Mouse (Mus musculus): ENCODE data around the gene Actrt3.
A peak's percentile ranks its signal among the peaks of the same experiment; 100 is the strongest.

Gene Actrt3

DNA sequence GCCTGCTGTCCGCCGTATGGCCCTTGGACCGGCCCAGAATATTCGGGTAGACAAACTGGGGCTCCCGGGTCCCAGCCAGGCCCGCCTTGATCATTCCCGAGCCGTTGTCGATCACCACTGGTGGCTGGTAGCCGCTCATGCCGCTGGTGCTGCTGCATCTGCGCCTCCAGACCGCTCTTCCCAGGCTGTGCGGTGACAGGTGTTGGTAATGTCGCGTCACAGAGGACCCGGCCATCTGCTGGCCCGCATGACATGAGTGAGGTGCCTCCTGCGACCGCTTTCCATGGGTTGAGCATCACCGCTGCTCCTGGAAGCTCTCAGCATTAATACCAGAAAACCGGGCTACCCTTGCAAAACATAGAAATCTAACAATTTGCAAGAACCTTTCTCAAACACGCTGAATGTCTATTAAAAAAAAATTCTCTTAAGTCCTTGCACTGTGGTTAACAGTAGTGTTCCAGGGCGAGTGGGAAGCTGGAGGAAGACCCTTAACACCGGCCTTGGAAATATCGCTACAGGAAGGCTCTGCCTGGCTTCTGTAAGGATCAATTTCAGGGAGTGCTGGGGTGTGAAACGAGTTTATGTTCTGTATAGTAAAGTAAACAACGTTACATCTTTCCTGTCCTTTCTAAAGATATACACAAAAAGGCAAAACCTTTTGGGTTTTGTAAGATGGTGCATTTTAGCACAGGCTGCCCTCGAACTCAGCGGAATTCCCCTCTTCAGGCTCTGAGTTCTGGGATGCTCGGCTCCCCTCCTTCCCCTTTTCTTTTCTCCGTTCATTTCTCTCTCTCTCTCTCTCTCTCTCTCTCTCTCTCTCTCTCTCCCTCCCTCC lies at the start of gene Actrt3:
Gene Actrt3, minus strand, starts transcription at position 229 of the 835 bp plus-strand sequence.
- DNase-seq (ENCODE audit: low read depth in 2 of 2, low spot score in 2 of 2), result peak; percentile 43 to 50

DNA sequence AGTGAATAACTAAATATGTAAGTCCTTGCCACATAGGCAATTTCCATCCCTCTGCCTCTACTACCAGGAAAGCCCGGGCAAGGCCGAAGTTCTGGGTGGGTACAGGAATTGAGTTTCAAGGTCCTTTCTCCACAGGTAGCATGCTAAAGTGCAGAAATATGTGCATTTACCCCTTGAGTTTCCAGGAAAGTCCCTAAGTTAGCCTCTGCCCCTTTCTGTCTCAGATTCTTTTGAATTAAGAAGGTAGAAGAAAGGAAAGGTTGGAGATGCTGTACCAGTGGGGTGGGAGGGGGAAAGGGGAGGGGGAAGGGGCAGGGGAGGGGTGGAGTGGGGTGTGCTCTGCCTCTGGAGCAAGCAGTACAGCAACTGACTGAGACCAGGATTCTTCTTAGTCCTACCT lies 48.7 kb upstream of the Actrt3 start:
- DNase-seq (ENCODE audit: low read depth in 2 of 2, low spot score in 2 of 2), result no peak

DNA sequence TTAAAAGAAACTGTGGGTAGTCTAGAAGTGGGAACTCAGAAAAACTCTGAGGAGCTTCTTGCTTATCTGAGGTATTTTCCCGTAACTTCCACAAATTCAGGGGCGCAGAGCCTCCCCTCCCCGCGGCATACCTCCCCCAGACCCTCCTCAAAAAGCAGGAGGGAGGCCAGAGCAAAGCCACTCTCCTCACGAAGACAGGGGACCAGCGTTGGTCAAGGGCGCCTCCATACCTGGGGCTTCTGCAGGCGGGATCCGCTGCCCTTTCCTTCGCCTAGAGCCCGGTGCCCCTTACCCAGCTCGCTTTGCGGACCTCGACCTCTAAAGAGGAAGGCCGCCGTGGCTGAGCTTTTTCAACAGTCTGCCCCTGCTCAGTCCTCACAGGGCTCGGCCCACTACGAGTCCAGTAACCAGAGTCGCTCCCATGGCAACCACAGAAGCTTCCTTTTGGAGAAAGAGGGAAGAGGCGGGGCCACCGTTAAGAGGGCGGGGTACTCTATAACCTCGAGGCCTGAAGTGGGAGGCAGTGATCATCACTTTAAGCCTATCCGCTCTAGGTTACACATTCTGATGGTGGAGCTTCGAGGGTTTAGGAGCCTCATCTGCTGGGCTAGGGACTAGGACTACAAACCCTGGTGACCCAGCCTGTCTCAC lies 47.8 kb upstream of the Actrt3 start, which contains the start of gene Lrrc34:
Gene Lrrc34, minus strand, starts transcription at position 430 of the 651 bp plus-strand sequence.
- DNase-seq (ENCODE audit: low read depth in 2 of 2, low spot score in 2 of 2), result no peak

DNA sequence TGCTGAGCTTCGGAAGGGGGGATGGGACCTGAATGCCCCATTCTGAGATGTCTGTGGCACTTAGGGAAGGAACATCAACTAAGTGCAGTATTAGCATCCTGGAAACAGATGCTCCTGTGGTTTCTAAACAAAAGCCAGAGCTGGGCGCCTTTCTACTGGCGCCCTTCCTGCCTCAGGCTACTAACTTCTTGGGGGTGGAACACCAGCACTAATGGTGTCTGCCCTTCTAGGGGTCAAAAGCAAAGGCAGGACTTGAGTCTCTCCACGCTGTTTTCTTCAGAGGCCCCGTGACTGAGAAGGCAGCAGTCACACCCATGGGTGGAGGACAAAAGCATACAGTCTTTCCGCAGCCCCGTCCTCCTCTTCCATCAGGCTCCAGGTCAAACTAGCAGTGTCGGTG lies 47.0 kb upstream of the Actrt3 start:
- no peak for DNase-seq (ENCODE audit: low read depth in 2 of 2, low spot score in 2 of 2)

DNA sequence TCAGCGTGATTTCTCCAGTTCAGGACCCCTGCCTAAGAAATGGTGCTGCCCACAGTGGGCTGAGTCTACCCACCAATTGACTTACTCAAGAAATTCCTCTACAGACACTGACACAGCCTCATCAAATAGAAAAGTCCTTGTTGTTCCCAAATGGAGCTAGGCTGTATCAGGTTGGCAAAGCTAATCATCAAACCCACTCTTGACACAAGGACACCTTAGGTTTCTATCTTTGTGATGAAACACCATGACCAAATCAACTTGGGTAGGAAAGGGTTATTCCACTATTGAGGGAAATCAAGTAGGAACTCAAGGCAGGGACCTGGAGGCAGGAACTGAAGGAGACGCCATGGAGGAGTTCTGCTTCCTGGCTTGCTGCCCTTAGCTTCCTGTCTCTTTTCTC lies 44.5 kb upstream of the Actrt3 start, which contains the start of gene Lrriq4:
Gene Lrriq4, plus strand, starts transcription at position 301 of the 400 bp plus-strand sequence.
- DNase-seq (ENCODE audit: low read depth in 2 of 2, low spot score in 2 of 2), result no peak

DNA sequence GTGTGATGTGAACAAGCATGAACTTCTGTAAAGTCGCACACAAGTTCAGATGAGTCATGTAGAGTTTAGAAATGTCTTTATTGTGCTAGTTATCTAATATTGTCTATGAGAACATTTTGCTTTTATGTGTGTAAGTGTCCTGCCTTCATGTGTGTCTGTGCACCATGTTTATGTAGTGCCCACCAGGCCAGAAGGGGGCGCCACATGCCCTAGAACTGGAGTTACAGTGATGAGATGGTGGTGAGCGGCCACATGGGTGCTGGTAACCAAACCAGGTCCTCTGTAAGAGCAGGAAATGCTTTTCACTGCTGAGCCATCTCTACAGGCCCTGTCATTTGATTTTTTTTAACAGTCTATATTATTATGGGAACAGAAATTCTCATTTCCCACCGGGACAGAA lies 35.9 kb upstream of the Actrt3 start:
- DNase-seq (ENCODE audit: low read depth in 2 of 2, low spot score in 2 of 2), result no peak

DNA sequence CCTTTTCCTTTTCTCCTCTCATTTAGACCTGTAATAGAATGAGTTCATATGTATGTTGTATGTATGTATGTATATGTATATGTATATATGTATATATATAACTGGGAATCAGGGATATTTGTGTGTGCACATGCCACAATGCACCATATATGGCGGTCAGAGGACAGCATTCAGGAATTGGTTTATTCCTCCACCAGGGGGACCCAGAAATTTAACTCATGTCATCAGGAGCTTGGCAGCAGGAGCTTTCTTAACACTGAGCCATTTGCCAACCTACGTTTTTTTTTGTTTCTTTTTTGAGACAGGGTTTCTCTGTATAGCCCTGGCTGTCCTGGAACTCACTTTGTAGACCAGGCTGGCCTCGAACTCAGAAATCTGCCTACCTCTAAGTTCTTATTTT lies 33.9 kb upstream of the Actrt3 start:
- no peak for DNase-seq (ENCODE audit: low read depth in 2 of 2, low spot score in 2 of 2)

DNA sequence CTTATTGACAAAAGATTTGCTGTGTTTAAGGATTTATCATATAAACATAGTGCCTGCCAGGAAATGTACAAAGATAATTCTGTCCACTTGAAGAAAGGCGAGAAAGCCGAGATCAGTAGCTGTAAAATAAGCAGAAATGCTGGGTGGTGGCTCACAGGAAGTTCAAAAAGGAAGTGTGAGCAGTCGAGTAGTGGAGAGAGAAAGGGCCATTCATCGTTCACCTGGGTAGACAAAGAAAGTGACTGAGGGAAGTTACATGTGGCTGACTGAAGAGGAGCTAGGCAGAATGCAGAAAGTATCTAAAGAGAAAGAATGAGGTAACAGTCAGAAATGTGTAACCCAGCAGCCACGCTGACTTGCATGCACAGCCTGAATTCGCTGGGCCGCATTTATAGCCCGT lies 20.4 kb upstream of the Actrt3 start:
- no peak for DNase-seq (ENCODE audit: low read depth in 2 of 2, low spot score in 2 of 2)

DNA sequence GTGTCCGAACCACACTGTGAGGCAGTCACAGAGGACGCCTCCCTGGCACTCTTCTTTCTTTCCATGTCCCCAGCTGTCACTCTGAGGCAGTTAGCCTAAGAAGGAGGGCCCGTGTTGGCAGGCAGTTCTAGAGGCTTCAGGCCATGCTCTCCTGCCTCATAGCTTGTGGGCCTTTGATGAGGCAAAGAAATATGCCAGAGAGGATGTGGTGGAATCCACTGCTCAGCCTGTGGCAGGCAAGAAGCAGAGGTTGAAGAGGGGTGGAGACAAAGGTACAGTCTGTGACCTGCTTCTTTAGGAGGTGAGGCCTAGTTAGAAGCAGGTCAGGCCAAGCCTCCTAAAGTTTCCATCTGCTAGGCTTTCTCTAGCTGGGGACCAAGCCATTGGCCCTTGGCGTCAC lies 11.2 kb upstream of the Actrt3 start:
- DNase-seq (ENCODE audit: low read depth in 2 of 2, low spot score in 2 of 2), result peak; percentile 51 to 52

DNA sequence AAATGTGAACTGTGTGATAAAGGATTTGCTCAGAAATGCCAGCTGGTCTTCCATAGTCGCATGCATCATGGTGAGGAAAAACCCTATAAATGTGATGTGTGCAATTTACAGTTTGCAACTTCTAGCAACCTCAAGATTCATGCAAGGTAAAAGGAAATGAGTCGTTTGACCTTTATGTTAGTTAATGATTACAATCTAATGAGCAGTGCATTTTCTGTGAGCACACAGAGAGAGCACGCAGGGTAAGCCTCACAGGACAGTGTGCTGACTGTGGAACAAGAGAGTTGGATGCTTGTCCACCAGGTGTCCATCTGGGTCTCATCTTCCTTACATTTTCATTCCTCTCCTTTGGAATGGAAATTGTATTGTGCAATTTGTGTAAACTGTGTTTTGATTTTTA lies 9.3 kb upstream of the Actrt3 start:
- no peak for DNase-seq (ENCODE audit: low read depth in 2 of 2, low spot score in 2 of 2)

DNA sequence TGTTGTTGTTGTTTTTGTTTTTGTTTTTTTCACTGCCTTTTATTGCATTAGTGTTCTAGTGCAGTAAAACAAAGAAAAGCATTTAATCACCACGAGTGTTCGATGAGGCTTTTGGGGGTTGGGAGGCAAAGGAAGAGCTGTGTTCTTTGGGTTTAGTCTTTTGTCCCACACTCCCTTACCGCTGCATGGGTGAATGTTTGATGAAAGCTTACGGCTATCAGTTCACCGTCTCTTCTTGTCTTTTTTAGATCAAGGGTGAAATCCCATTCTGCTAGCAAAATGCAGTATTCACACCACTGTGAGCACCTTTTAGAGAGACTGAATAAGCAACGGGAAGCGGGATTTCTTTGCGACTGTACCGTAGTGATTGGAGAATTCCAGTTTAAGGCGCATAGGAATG lies 3.5 kb upstream of the Actrt3 start:
- DNase-seq (ENCODE audit: low read depth in 2 of 2, low spot score in 2 of 2), result no peak

DNA sequence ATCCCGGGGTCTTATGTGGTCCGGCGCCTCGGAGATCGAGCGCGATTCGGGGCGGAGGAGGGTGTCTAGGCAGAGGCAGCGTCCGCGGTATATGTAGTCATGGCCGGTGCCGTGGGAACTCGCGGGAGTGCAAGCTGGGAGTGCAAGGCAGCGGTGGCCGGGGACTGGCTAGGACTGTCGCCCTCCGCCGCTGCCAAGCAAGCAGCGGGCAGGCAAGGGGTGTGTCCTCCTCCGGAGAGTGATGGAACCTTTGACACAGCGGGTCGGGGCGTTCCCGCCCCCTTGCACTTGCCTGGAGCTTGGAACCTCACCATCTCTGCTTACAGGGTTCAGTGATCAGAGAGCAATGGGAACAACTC lies 3.0 kb upstream of the Actrt3 start:
- no peak for DNase-seq (ENCODE audit: low read depth in 2 of 2, low spot score in 2 of 2)

DNA sequence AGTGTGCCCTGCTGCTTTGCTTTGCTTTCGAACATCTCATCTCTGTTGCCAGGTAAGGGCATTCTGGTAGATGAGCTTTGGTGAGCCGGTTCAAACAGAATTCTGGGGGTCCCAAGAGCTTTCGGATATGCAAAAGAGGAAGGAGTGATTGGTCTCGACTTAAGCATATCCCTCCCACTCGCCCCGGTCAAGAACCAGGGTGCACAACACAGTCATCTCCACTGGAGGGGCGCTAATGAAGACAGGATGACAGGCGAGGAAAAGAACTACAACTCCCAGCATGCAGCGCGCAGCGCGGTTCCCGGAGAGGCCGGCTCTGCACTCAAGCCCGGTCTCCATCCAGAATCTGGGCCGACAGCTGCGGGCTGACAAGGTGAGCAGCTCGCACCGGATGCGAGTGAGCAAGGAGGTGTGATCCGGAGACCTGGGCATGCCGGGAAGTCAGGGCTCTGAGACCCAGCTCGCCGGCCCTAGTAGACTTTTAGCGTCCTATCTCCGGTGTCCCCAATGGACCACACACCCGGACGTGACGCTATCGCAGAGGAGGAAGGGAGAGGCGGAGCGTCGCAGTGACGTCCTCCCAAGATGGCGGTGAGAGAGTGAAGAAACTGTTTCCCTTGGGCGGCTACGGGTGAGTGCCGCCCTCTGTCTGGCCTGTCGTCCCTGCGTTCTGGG lies 2.5 kb upstream of the Actrt3 start, which contains the start of gene Mynn:
Gene Mynn, plus strand, starts transcription at position 1 of the 675 bp plus-strand sequence.
- peak; percentile 95 to 98 for DNase-seq (ENCODE audit: low read depth in 2 of 2, low spot score in 2 of 2)

DNA sequence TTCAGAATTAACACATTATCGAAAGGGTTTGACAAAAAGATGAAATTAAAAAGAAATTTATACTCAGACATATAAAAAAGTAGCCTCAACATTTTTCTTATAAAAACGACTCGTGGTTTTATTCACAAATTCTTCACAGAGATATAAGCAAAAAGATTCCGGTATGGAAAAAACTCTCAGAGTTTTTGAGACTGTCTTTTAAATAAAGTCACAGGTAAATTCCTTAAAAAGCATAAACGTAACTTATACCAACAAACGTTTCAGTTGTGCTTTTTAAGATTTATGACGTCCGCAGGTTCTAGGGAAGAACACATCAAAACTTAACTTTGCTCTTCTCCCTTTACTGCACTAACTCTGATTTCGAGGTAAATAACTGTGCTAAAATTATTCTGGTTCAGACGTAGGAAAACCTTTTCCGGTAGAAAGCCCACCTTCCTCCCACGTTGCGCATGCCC lies 1.9 kb upstream of the Actrt3 start:
- no peak for DNase-seq (ENCODE audit: low read depth in 2 of 2, low spot score in 2 of 2)

DNA sequence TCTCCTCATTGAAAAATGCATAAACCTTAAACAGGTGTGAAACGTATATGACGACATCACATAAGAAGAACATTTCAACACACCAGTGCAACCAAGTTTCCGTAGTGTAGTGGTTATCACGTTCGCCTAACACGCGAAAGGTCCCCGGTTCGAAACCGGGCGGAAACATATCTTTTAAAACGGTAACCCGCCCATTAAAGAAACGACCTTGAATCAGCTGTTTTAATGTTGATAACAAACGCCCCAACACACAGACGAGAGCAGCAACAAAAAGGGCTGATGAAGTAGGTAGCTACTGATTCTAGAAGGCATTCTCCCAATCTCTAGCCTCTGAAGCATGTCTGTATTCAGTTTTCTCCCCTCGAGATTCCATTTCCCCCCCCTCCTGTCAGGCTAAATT lies 1.4 kb upstream of the Actrt3 start:
- DNase-seq (ENCODE audit: low read depth in 2 of 2, low spot score in 2 of 2), result peak; percentile 89 to 90

DNA sequence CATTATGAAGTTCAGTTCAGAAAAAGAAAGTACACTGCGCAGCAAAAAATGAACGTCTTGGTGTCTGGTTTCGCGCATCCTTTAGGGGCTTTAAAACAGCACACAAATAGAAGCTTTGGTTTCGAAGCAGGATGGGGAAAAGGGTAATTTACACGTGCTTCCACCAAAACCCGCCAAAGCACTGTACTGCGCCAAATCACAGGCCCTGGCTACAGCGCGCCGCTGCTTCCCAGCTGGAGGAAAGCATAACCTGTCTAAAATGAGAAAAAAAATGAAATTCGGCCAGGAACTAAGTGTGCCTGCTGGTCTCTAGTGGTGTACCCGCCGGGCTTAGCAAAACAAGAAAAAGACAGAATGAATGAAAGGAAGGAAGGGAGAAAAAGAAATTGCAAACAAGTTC lies 978 bp upstream of the Actrt3 start:
- DNase-seq (ENCODE audit: low read depth in 2 of 2, low spot score in 2 of 2), result peak; percentile 47 to 51

DNA sequence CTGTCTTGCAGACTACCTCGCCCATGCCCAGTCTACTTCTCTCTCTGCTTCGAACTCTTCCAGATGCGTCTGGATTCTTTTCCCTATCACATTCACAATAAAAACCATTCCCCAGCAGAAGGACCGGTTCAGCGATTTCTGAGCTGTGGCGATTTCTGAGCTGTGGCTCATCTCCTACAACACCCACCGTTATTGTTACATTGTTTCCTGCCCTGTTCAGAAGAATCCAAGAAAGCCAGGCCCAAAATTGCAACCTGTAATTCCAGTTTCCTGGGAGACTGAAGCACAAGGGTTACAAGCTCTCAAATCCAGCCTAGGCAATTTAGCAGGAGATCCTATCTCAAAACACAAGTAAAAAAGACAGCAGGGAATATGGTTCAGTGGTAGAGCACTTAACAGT lies 2.5 kb downstream of the Actrt3 start:
- no peak for DNase-seq (ENCODE audit: low read depth in 2 of 2, low spot score in 2 of 2)

DNA sequence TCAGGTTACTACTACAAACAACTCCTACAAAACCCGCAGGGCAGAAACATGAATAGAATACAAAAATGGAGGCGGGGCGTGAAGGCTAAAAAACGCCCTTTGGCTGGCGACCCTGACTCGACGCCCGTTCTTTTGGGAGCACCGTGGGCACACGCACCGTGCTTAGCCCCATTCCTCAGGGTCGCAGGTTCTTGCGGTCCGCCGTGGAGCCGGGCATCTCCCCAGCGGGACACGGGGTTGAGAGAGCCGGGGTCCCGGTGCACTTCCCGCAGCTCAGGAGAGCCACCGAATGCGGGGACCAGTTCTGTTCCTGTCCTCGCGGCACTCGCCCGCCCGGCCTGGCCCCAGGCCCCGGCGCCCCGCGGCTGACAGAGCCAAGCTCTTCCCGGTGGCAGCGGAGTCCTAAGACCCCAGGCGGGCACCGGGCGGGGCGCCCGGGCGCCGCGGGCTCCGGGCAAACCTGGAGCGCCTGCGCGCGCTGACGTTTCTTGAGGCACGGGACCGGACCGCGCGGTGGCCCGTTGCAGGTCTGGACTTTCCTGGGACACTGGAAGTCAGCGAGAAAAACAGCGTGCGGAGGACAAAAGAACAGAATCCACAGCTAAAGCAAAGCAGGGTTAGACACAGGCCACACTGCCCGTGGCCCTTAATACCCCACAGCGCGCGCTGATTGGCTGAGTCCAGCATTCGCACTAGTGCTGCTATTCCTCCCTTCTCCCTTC lies 4.5 kb downstream of the Actrt3 start:
- no peak for DNase-seq (ENCODE audit: low read depth in 2 of 2, low spot score in 2 of 2)

DNA sequence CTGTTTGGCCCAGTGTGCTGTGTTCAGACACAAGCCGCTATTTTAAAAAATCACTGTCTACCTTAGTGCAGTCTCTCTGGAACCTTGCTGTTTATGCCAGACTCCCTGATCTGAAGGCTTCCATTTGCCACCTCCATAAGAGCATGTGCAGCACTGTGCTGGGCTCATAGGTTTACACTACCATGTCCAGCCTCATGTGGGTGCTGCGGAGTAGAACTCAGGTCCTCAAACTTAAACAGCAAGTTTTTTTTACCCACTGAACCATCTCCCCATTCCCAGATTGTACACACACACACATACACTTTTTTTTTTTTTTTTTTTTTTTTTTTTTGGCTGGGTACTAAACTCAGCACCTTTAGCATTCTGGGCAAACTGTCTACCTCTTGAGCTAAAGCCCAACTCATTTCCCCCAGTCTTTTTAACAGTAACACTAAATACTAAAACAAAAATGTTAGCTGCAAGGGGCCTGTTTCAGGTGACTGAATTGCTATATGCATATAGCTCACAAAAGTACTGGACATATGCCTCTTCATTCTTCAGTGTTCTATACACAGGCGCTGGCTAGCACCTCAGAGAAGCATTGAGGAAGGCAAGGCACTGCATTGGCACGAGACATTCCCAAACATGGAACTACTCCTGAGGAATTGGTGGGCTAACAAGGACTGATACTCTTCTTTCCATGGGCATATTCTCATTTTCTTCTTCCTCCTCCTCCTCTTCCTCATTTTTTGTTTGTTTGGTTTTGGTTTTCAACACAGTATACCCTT lies 5.8 kb downstream of the Actrt3 start:
- DNase-seq (ENCODE audit: low read depth in 2 of 2, low spot score in 2 of 2), result no peak

DNA sequence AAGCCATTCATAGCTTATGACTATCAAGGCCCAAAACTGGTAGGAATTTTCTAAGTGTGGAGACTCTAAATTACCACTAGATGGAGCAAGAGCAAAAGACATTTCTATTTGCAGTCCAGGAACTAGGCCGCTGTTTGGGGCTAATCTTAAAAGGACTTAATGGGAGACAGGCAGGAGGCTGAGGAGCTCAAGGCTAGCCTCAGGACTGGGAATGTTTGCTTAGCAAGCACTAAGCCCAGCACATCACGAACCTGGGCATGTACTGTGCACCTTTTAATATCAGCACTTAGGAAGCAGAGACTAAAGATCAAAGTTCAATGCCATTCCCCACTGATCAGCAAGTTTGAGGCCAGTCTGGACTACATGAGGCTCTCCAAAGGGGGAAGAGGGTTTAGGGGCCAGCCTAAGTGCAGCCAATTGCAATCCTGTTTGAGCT lies 7.3 kb downstream of the Actrt3 start:
- peak in 1 of 2 experiments; percentile 35 for DNase-seq (ENCODE audit: low read depth in 2 of 2, low spot score in 2 of 2)

Data from CD8-positive naive resting alpha-beta T cell, adult 2 months (primary cell).